Mouse (Mus musculus) embryonic facial prominence, embryonic 13.5 days (tissue): ENCODE measurements around the gene Cfap46. TPM values are rescaled to one million over a fixed set of nuclear protein-coding genes. Genes with fewer than 3 reads are reported as not detected.

Experiments
- ATAC-seq: fragments of 200-750 bp; cut with Nextera tagmentation; 2 replicates; pipeline ENCODE4 v1.8.0; 2017; ENCODE audit warnings: low read depth; ENCODE audit not compliant: insufficient number of reproducible peaks, insufficient read depth, low FRiP score, low TSS enrichment
- H3K27ac ChIP-seq: fragments of 300-500 bp; sonication (generic); 2 replicates; pipeline ENCODE4 v1.5.1; 2015; ENCODE audit warnings: moderate library complexity, mild to moderate bottlenecking, inconsistent platforms
- H3K27me3 ChIP-seq: fragments of 300-500 bp; sonication (generic); 2 replicates; pipeline ENCODE4 v1.6.1; 2015; ENCODE audit warnings: mild to moderate bottlenecking, inconsistent platforms
- H3K36me3 ChIP-seq: fragments of 300-500 bp; sonication (generic); 2 replicates; pipeline ENCODE4 v1.6.1; 2015; ENCODE audit warnings: mild to moderate bottlenecking, inconsistent platforms
- H3K4me1 ChIP-seq: fragments of 300-500 bp; sonication (generic); 2 replicates; pipeline ENCODE4 v1.6.1; 2015; ENCODE audit warnings: inconsistent platforms
- H3K4me2 ChIP-seq: fragments of 300-500 bp; sonication (generic); 2 replicates; pipeline ENCODE4 v1.6.1; 2015; ENCODE audit warnings: moderate library complexity, mild to moderate bottlenecking, inconsistent platforms
- H3K4me3 ChIP-seq: fragments of 300-500 bp; sonication (generic); 2 replicates; pipeline ENCODE4 v1.5.1; 2015; ENCODE audit warnings: mild to moderate bottlenecking, inconsistent platforms
- H3K9ac ChIP-seq: fragments of 300-500 bp; sonication (generic); 2 replicates; pipeline ENCODE4 v1.6.1; 2015; ENCODE audit warnings: mild to moderate bottlenecking, inconsistent platforms
- H3K9me3 ChIP-seq: fragments of 300-500 bp; sonication (generic); 2 replicates; pipeline ENCODE4 v1.6.1; 2016; ENCODE audit warnings: inconsistent platforms
- WGBS: fragments of 180-500 bp; shearing (Covaris S2); methylation state at CpG from one replicate; pipeline ENCODE4 v1.1.7; 2015; ENCODE audit warnings: mixed read lengths; 5-methylcytosine and 5-hydroxymethylcytosine counted together
- polyA plus RNA-seq: library from polyadenylated mRNA; unstranded; fragments of >200 nt; fragmentation: Nextera tagmentation; extraction: Ambion mirVana; gene quantifications from 2 replicates; pipeline ENCODE4 v1.2.1, GENCODE M21; 2015

Cfap46 gene
- polyA plus RNA-seq, 1 experiment from 2014 or later, result 0.76 TPM

GRCm38 (mm10) chr7:139587919-139588318, 95.7 kb downstream of the Cfap46 start:
- no peaks in the 10 kb centered on the region for H3K9me3 ChIP-seq
- H3K9ac ChIP-seq, result no peak overlapping the region
- peaks cover 10% of the 10 kb centered on the region for H3K4me1 ChIP-seq
- H3K4me2 ChIP-seq, result no peak overlapping the region
- no peak overlapping the region for H3K27ac ChIP-seq
- ATAC-seq, result no peak
- WGBS, result 45% methylated on average over 7 of the region's 7 CpGs
- H3K27me3 ChIP-seq, result peaks cover 73% of the 10 kb centered on the region
- no peak overlapping the region for H3K4me3 ChIP-seq
- no peaks in the 10 kb centered on the region for H3K36me3 ChIP-seq

- no peak overlapping the region for H3K4me2 ChIP-seq
- H3K4me3 ChIP-seq, result 0 out of 2 replicates have a peak overlapping the region, but pooled peaks have one; percentile 9
- H3K27ac ChIP-seq, result no peak overlapping the region
- no peaks in the 10 kb centered on the region for H3K9me3 ChIP-seq
- 2% methylated on average over 29 of the region's 29 CpGs for WGBS
- no peak overlapping the region for H3K9ac ChIP-seq
- peaks cover 99% of the 10 kb centered on the region for H3K27me3 ChIP-seq
- H3K36me3 ChIP-seq, result no peaks in the 10 kb centered on the region
- peaks cover 32% of the 10 kb centered on the region for H3K4me1 ChIP-seq
- ATAC-seq, result no peak
Measured at GRCm38 (mm10) chr7:139585183-139585821, 98.3 kb downstream of the Cfap46 start.

GRCm38 (mm10) chr7:139584221-139585175, 99.1 kb downstream of the Cfap46 start:
- WGBS, result 1% methylated on average over 53 of the region's 53 CpGs
- ATAC-seq, result no peak
- H3K4me3 ChIP-seq, result peak overlapping the region; percentile 9
- H3K9me3 ChIP-seq, result no peaks in the 10 kb centered on the region
- peaks cover 32% of the 10 kb centered on the region for H3K4me1 ChIP-seq
- 0 out of 2 replicates have a peak, but pooled peaks cover under 1% of the 10 kb centered on the region for H3K36me3 ChIP-seq
- H3K27me3 ChIP-seq, result peaks cover 99% of the 10 kb centered on the region
- H3K4me2 ChIP-seq, result peak overlapping the region; percentile 35
- H3K27ac ChIP-seq, result no peak overlapping the region
- H3K9ac ChIP-seq, result no peak overlapping the region

GRCm38 (mm10) chr7:139583094-139583737, 100.4 kb downstream of the Cfap46 start:
- Histone ChIP-seq H3K9me3 (no peaks in the 10 kb centered on the region), H3K27ac (no peak overlapping the region), H3K4me1 (peaks cover 32% of the 10 kb centered on the region), H3K36me3 (peaks cover 9% of the 10 kb centered on the region), H3K9ac (no peak overlapping the region), H3K27me3 (peaks cover 100% of the 10 kb centered on the region), H3K4me2 (no peak overlapping the region), H3K4me3 (no peak overlapping the region)
- WGBS, result 8% methylated on average over 17 of the region's 17 CpGs
- ATAC-seq, result no peak

- WGBS, result 0% methylated on average over 56 of the region's 56 CpGs
- Histone ChIP-seq H3K4me1 (peaks cover 32% of the 10 kb centered on the region), H3K9ac (no peak within 1 kb of the TSS), H3K27ac (no peak within 1 kb of the TSS), H3K27me3 (peaks cover 100% of the 10 kb centered on the region), H3K36me3 (peaks cover 14% of the 10 kb centered on the region), H3K9me3 (no peaks in the 10 kb centered on the region), H3K4me2 (peak within 1 kb of the TSS; percentile 53), H3K4me3 (peak within 1 kb of the TSS; percentile 36)
- ATAC-seq, result no peak
Measured at GRCm38 (mm10) chr7:139582595-139582994, 101.0 kb downstream of the Cfap46 start, which contains the start of gene Nkx6-2. Nkx6-2 (minus strand) TSS chr7:139582797.

GRCm38 (mm10) chr7:139581801-139582571, 101.6 kb downstream of the Cfap46 start:
- Histone ChIP-seq H3K9ac (no peak overlapping the region), H3K36me3 (peaks cover 19% of the 10 kb centered on the region), H3K9me3 (no peaks in the 10 kb centered on the region), H3K27me3 (peaks cover 100% of the 10 kb centered on the region), H3K4me1 (peaks cover 32% of the 10 kb centered on the region), H3K4me2 (peak overlapping the region; percentile 53), H3K4me3 (peak overlapping the region; percentile 36), H3K27ac (no peak overlapping the region)
- ATAC-seq, result no peak
- WGBS, result under 1% methylated on average over 82 of the region's 82 CpGs

GRCm38 (mm10) chr7:139580851-139581775, 102.5 kb downstream of the Cfap46 start:
- peak overlapping the region; percentile 53 for H3K4me2 ChIP-seq
- H3K27me3 ChIP-seq, result peaks cover 93% of the 10 kb centered on the region
- no peak overlapping the region for H3K27ac ChIP-seq
- ATAC-seq, result no peak
- H3K9ac ChIP-seq, result no peak overlapping the region
- H3K36me3 ChIP-seq, result peaks cover 24% of the 10 kb centered on the region
- H3K9me3 ChIP-seq, result no peaks in the 10 kb centered on the region
- WGBS, result 1% methylated on average over 78 of the region's 78 CpGs
- peaks cover 32% of the 10 kb centered on the region for H3K4me1 ChIP-seq
- H3K4me3 ChIP-seq, result peak overlapping the region; percentile 36

- no peak overlapping the region for H3K4me2 ChIP-seq
- peaks cover 38% of the 10 kb centered on the region for H3K36me3 ChIP-seq
- no peak overlapping the region for H3K9ac ChIP-seq
- H3K27ac ChIP-seq, result no peak overlapping the region
- no peak for ATAC-seq
- no peak overlapping the region for H3K4me3 ChIP-seq
- peaks cover 26% of the 10 kb centered on the region for H3K4me1 ChIP-seq
- 69% methylated on average over 21 of the region's 21 CpGs for WGBS
- H3K27me3 ChIP-seq, result peaks cover 76% of the 10 kb centered on the region
- H3K9me3 ChIP-seq, result no peaks in the 10 kb centered on the region
Measured at GRCm38 (mm10) chr7:139579261-139579905, 104.2 kb downstream of the Cfap46 start.

GRCm38 (mm10) chr7:139576064-139576686, 107.4 kb downstream of the Cfap46 start:
- Histone ChIP-seq H3K9ac (no peak overlapping the region), H3K4me1 (peaks cover 6% of the 10 kb centered on the region), H3K27me3 (peaks cover 44% of the 10 kb centered on the region), H3K27ac (no peak overlapping the region), H3K36me3 (peaks cover 38% of the 10 kb centered on the region), H3K4me2 (no peak overlapping the region), H3K9me3 (no peaks in the 10 kb centered on the region), H3K4me3 (no peak overlapping the region)
- no peak for ATAC-seq
- 86% methylated on average over 16 of the region's 16 CpGs for WGBS
